Mouse (Mus musculus) CH12.LX (cell line): ENCODE data around the gene Nomo1. TPM values are rescaled to one million over a fixed set of nuclear protein-coding genes. Genes with fewer than 3 reads are reported as not detected.

ENCODE experiments used
- DNase-seq: peaks from one replicate; pipeline ENCODE4 v3.0.0-alpha.2; 2013; ENCODE audit errors: extremely low read depth
- H3K27ac ChIP-seq: 2 replicates; pipeline ENCODE4 v1.5.1; 2012; ENCODE audit warnings: low read depth, mild to moderate bottlenecking, control low read depth, moderate library complexity; ENCODE audit not compliant: insufficient read depth
- H3K27me3 ChIP-seq: replicated peaks from 2 replicates; pipeline ENCODE3; 2012; ENCODE audit warnings: inconsistent platforms
- H3K36me3 ChIP-seq, 2 experiments: replicated peaks in 1 of 2; 2 replicates each; pipeline versions ENCODE3 to v1.6.1; 2012; ENCODE audit warnings: inconsistent platforms in 1 of 2, low read length in 1 of 2, mild to moderate bottlenecking in 1 of 2, mixed read lengths in 1 of 2, moderate library complexity in 1 of 2; ENCODE audit not compliant: control insufficient read depth in 1 of 2, insufficient read depth in 1 of 2
- H3K4me1 ChIP-seq, 2 experiments: 2 replicates each; pipeline ENCODE4 v1.6.1; 2012; ENCODE audit warnings: inconsistent platforms in 1 of 2, moderate library complexity in 1 of 2; ENCODE audit not compliant: insufficient read depth in 2 of 2, control insufficient read depth in 1 of 2
- H3K4me2 ChIP-seq: 2 replicates; pipeline ENCODE4 v1.6.1; 2012; ENCODE audit warnings: low read depth, mild to moderate bottlenecking, control low read depth; ENCODE audit not compliant: poor library complexity, insufficient read depth, severe bottlenecking
- H3K4me3 ChIP-seq, 3 experiments: fragments of 150-350 bp in 1 of 3; sonication (generic) in 1 of 3; replicated peaks in 1 of 3; 2 replicates each; pipeline versions ENCODE3 to v1.5.1; 2011 to 2012; ENCODE audit warnings: low read depth in 2 of 3, low read length in 2 of 3, mild to moderate bottlenecking in 2 of 3, moderate library complexity in 2 of 3, control low read depth in 1 of 3, improper control_type of control experiment in 1 of 3, inconsistent platforms in 1 of 3, mixed read lengths in 1 of 3; ENCODE audit not compliant: poor library complexity in 1 of 3
- H3K79me2 ChIP-seq: replicated peaks from 2 replicates; pipeline ENCODE4 v1.6.1; 2012; ENCODE audit warnings: mild to moderate bottlenecking, moderate library complexity; ENCODE audit not compliant: control insufficient read depth, poor library complexity, insufficient read depth, severe bottlenecking; ENCODE audit errors: extremely low read depth
- H3K9ac ChIP-seq: 2 replicates; pipeline ENCODE4 v1.6.1; 2012; ENCODE audit warnings: low read depth, mild to moderate bottlenecking, control low read depth, moderate library complexity; ENCODE audit not compliant: insufficient read depth
- H3K9me3 ChIP-seq: replicated peaks from 2 replicates; pipeline ENCODE3; 2012; ENCODE audit warnings: low read length, inconsistent platforms, mixed read lengths
- BHLHE40 ChIP-seq: IDR thresholded peaks from 2 replicates; pipeline ENCODE4 v1.6.1; 2011; ENCODE audit warnings: mild to moderate bottlenecking, low read depth, low read length, improper control_type of control experiment
- CHD1 ChIP-seq: IDR thresholded peaks from 2 replicates; pipeline ENCODE4 v1.6.1; 2012; ENCODE audit warnings: low read depth, low read length, improper control_type of control experiment, inconsistent platforms
- CTCF ChIP-seq, 2 experiments: IDR thresholded peaks in 1 of 2; conservative IDR thresholded peaks in 1 of 2; 2 replicates each; pipeline ENCODE4 v1.5.1; 2011 to 2012; ENCODE audit warnings: low read depth in 2 of 2, low read length in 2 of 2, improper control_type of control experiment in 1 of 2, inconsistent platforms in 1 of 2, mild to moderate bottlenecking in 1 of 2, moderate library complexity in 1 of 2
- ELF1 ChIP-seq: IDR thresholded peaks from 2 replicates; pipeline ENCODE4 v1.6.1; 2014; ENCODE audit warnings: low read depth, mild to moderate bottlenecking, inconsistent platforms, low read length, improper control_type of control experiment
- EP300 ChIP-seq: IDR thresholded peaks from 2 replicates; pipeline ENCODE4 v1.6.1; 2011; ENCODE audit warnings: low read length, improper control_type of control experiment
- GABPA ChIP-seq: IDR thresholded peaks from 2 replicates; pipeline ENCODE4 v1.6.1; 2012; ENCODE audit warnings: low read depth, low read length, improper control_type of control experiment, inconsistent platforms; ENCODE audit not compliant: insufficient replicate concordance
- HCFC1 ChIP-seq: IDR thresholded peaks from 2 replicates; pipeline ENCODE4 v1.6.1; 2012; ENCODE audit warnings: low read depth, mild to moderate bottlenecking, inconsistent platforms, low read length, improper control_type of control experiment
- IRF4 ChIP-seq: IDR thresholded peaks from 2 replicates; pipeline ENCODE4 v1.6.1; 2014; ENCODE audit warnings: low read depth, mild to moderate bottlenecking, inconsistent platforms, low read length, improper control_type of control experiment
- JUN ChIP-seq: IDR thresholded peaks from 2 replicates; pipeline ENCODE4 v1.6.1; 2011; ENCODE audit warnings: low read depth, mild to moderate bottlenecking, low read length, improper control_type of control experiment, moderate library complexity; ENCODE audit not compliant: insufficient read depth
- KAT2A ChIP-seq: IDR thresholded peaks from 2 replicates; pipeline ENCODE4 v1.6.1; 2012; ENCODE audit warnings: low read length, improper control_type of control experiment, inconsistent platforms; ENCODE audit not compliant: insufficient replicate concordance
- MAFK ChIP-seq: IDR thresholded peaks from 2 replicates; pipeline ENCODE4 v1.6.1; 2011; ENCODE audit warnings: low read length, improper control_type of control experiment; ENCODE audit not compliant: insufficient replicate concordance
- MAX ChIP-seq: IDR thresholded peaks from 2 replicates; pipeline ENCODE4 v1.6.1; 2011; ENCODE audit warnings: low read length, improper control_type of control experiment
- MAZ ChIP-seq: IDR thresholded peaks from 2 replicates; pipeline ENCODE4 v1.6.1; 2012; ENCODE audit warnings: low read depth, mild to moderate bottlenecking, inconsistent platforms, low read length, improper control_type of control experiment, moderate library complexity
- MEF2A ChIP-seq: IDR thresholded peaks from 2 replicates; pipeline ENCODE4 v1.6.1; 2014; ENCODE audit warnings: low read depth, mild to moderate bottlenecking, inconsistent platforms, low read length, improper control_type of control experiment, borderline replicate concordance
- MXI1 ChIP-seq: IDR thresholded peaks from 2 replicates; pipeline ENCODE4 v1.6.1; 2011; ENCODE audit warnings: mild to moderate bottlenecking, low read depth, low read length, improper control_type of control experiment
- MYC ChIP-seq: IDR thresholded peaks from 2 replicates; pipeline ENCODE4 v1.6.1; 2011; ENCODE audit warnings: low read depth, mild to moderate bottlenecking, improper control_type of control experiment, low read length
- NELFE ChIP-seq: IDR thresholded peaks from 2 replicates; pipeline ENCODE4 v1.6.1; 2011; ENCODE audit warnings: low read depth, low read length, improper control_type of control experiment
- NRF1 ChIP-seq: IDR thresholded peaks from 2 replicates; pipeline ENCODE4 v1.6.1; 2014; ENCODE audit warnings: low read depth, mild to moderate bottlenecking, inconsistent platforms, low read length, improper control_type of control experiment, moderate library complexity
- POLR2AphosphoS2 ChIP-seq: IDR thresholded peaks from 2 replicates; pipeline ENCODE4 v1.6.1; 2011; ENCODE audit warnings: low read depth, low read length, improper control_type of control experiment
- RCOR1 ChIP-seq: conservative IDR thresholded peaks from 2 replicates; pipeline ENCODE4 v1.6.1; 2012; ENCODE audit warnings: low read depth, mild to moderate bottlenecking, inconsistent platforms, low read length, improper control_type of control experiment
- UBTF ChIP-seq: IDR thresholded peaks from 2 replicates; pipeline ENCODE4 v1.6.1; 2012; ENCODE audit warnings: low read depth, mild to moderate bottlenecking, inconsistent platforms, low read length, improper control_type of control experiment, moderate library complexity
- USF1 ChIP-seq: IDR thresholded peaks from 2 replicates; pipeline ENCODE4 v1.6.1; 2014; ENCODE audit warnings: low read depth, mild to moderate bottlenecking, inconsistent platforms, low read length, improper control_type of control experiment
- ZC3H11A ChIP-seq: IDR thresholded peaks from 2 replicates; pipeline ENCODE4 v1.6.1; 2012; ENCODE audit warnings: low read depth, mild to moderate bottlenecking, inconsistent platforms, low read length, improper control_type of control experiment
- ZKSCAN1 ChIP-seq: IDR thresholded peaks from 2 replicates; pipeline ENCODE4 v1.6.1; 2012; ENCODE audit warnings: low read depth, inconsistent platforms, low read length, improper control_type of control experiment, borderline replicate concordance
- ZMIZ1 ChIP-seq: IDR thresholded peaks from 2 replicates; pipeline ENCODE4 v1.6.1; 2012; ENCODE audit warnings: low read depth, mild to moderate bottlenecking, inconsistent platforms, low read length, improper control_type of control experiment
- dilution Hi-C: fragments of 300-500 bp; cut with MboI; formaldehyde crosslinking; loops from 2 replicates; pipeline ENCODE4 v1.14.3; 2020; ENCODE audit warnings: low sequenced_read_pairs; ENCODE audit not compliant: extremely low pct_unique_long_range_greater_than_20kb, extremely low pct_ligation_motif_present
- in situ Hi-C: fragments of 300-500 bp; cut with MboI; formaldehyde crosslinking; loops from 3 replicates; pipeline ENCODE4 v1.14.3; 2019; ENCODE audit warnings: low sequenced_read_pairs, low pct_ligation_motif_present, low pct_unique_long_range_greater_than_20kb, mixed read lengths
- polyA plus RNA-seq: library from polyadenylated mRNA; unstranded; fragments of >175 nt; gene quantifications from 2 replicates; pipeline ENCODE4 v1.2.1, GENCODE M21; 2012; ENCODE audit warnings: low read depth; ENCODE audit not compliant: insufficient read length
- total RNA-seq, 2 experiments: library from RNA; depleted of rRNA; stranded (reverse); fragments of 300-350 nt in 1 of 2; fragments of >200 nt in 1 of 2; gene quantifications; 2 replicates each; pipeline ENCODE4 v1.2.3; 2012 to 2014

Nomo1 gene
- total and polyA plus RNA-seq, 3 experiments = 41.9 to 103 (median 89.6) TPM

GRCm38 (mm10) chr7:46060688-46061087, 27.2 kb downstream of the Nomo1 start:
- H3K9ac ChIP-seq = no peak overlapping the region
- H3K79me2 ChIP-seq = no peaks in the 10 kb centered on the region
- DNase-seq = no peak
- dilution Hi-C loops = no loop called here
- no peaks in the 10 kb centered on the region for H3K27me3 ChIP-seq
- TF ChIP-seq CTCF (conservative IDR thresholded peaks at IDR 0.05 in 1 of 2, IDR thresholded peaks at IDR 0.05 in 1 of 2; ENCODE audit: low read depth in 2 of 2, low read length in 2 of 2) = no peak
- no peak for TF ChIP-seq BHLHE40
- no peak for TF ChIP-seq ZKSCAN1
- no peak for TF ChIP-seq MYC
- no peak for TF ChIP-seq MAFK
- TF ChIP-seq UBTF = no peak
- no peak for TF ChIP-seq KAT2A
- TF ChIP-seq ZMIZ1 = no peak
- TF ChIP-seq RCOR1 = no peak
- TF ChIP-seq IRF4 = no peak
- TF ChIP-seq MEF2A = no peak
- TF ChIP-seq MAZ = no peak
- TF ChIP-seq HCFC1 = no peak
- TF ChIP-seq ELF1 = no peak
- no peak for TF ChIP-seq EP300
- no peak for TF ChIP-seq NELFE
- TF ChIP-seq CHD1 = no peak
- TF ChIP-seq USF1 = no peak
- TF ChIP-seq MXI1 = no peak
- H3K27ac ChIP-seq = no peak overlapping the region
- H3K4me1 ChIP-seq = no peaks in the 10 kb centered on the region
- H3K4me2 ChIP-seq = no peak overlapping the region
- peaks cover 71 to 93% of the 10 kb centered on the region in 2 experiments for H3K36me3 ChIP-seq
- H3K9me3 ChIP-seq = no peaks in the 10 kb centered on the region
- H3K4me3 ChIP-seq = no peak overlapping the region
- in situ Hi-C loops = no loop called here

GRCm38 (mm10) chr7:46061614-46062013, 28.1 kb downstream of the Nomo1 start:
- Histone ChIP-seq H3K9ac (no peak overlapping the region), H3K9me3 (no peaks in the 10 kb centered on the region), H3K27me3 (no peaks in the 10 kb centered on the region), H3K79me2 (no peaks in the 10 kb centered on the region), H3K4me1 (no peaks in the 10 kb centered on the region), H3K27ac (no peak overlapping the region), H3K36me3 (peaks cover 75 to 94% of the 10 kb centered on the region in 2 experiments), H3K4me3 (no peak overlapping the region)
- in situ Hi-C loops (no loop called here), dilution Hi-C loops (no loop called here)
- DNase-seq = no peak
- TF ChIP-seq USF1 (no peak), BHLHE40 (no peak), CTCF (conservative IDR thresholded peaks at IDR 0.05 in 1 of 2, IDR thresholded peaks at IDR 0.05 in 1 of 2; ENCODE audit: low read depth in 2 of 2, low read length in 2 of 2) (no peak), GABPA (no peak), MAFK (no peak), HCFC1 (no peak), NELFE (no peak), NRF1 (no peak), ZC3H11A (no peak), UBTF (no peak), IRF4 (no peak), POLR2AphosphoS2 (no peak), MAX (no peak), ELF1 (no peak), MAZ (no peak), JUN (no peak), MEF2A (no peak)
- TF ChIP-seq, all 38 proteins: peak for 0
- no peak overlapping the region for H3K4me2 ChIP-seq
